Mouse (Mus musculus) hindbrain, embryonic 15.5 days (tissue): ENCODE measurements at regions not wholly inside any gene's neighbourhood (a gene's known extent, or its start where the extent isn't known, plus 50 kb on each side); places are given as distances from the start of the nearest gene placed in this dataset.

Source experiments
- ATAC-seq: fragments of 200-750 bp; cut with Nextera tagmentation; 2 replicates; pipeline ENCODE4 v1.8.0; 2017; ENCODE audit warnings: low read depth, moderate number of reproducible peaks, moderate TSS enrichment; ENCODE audit not compliant: low FRiP score
- H3K27ac ChIP-seq: fragments of 300-500 bp; sonication (generic); replicated peaks from 2 replicates; pipeline ENCODE4 v1.5.1; 2015; ENCODE audit warnings: mild to moderate bottlenecking, inconsistent platforms
- H3K27me3 ChIP-seq: fragments of 300-500 bp; sonication (generic); 2 replicates; pipeline ENCODE4 v1.6.1; 2015; ENCODE audit warnings: control low read depth, inconsistent platforms
- H3K36me3 ChIP-seq: fragments of 300-500 bp; sonication (generic); 2 replicates; pipeline ENCODE4 v1.6.1; 2015; ENCODE audit warnings: control low read depth, inconsistent platforms
- H3K4me1 ChIP-seq: fragments of 300-500 bp; sonication (generic); replicated peaks from 2 replicates; pipeline ENCODE4 v1.6.1; 2015; ENCODE audit warnings: control low read depth, inconsistent platforms
- H3K4me2 ChIP-seq: fragments of 300-500 bp; sonication (generic); 2 replicates; pipeline ENCODE4 v1.6.1; 2015; ENCODE audit warnings: moderate library complexity, mild to moderate bottlenecking, inconsistent platforms
- H3K4me3 ChIP-seq: fragments of 300-500 bp; sonication (generic); 2 replicates; pipeline ENCODE4 v1.5.1; 2015; ENCODE audit warnings: mild to moderate bottlenecking, inconsistent platforms
- H3K9ac ChIP-seq: fragments of 300-500 bp; sonication (generic); 2 replicates; pipeline ENCODE4 v1.6.1; 2015; ENCODE audit warnings: inconsistent platforms
- H3K9me3 ChIP-seq: fragments of 300-500 bp; sonication (generic); 2 replicates; pipeline ENCODE4 v1.6.1; 2016; ENCODE audit warnings: control low read depth, inconsistent platforms
- WGBS: fragments of 180-500 bp; shearing (Covaris S2); methylation state at CpG from one replicate; pipeline ENCODE4 v1.1.7; 2015; 5-methylcytosine and 5-hydroxymethylcytosine counted together

- no peak for ATAC-seq
- H3K9me3 ChIP-seq: no peaks in the 10 kb centered on the region
- no peak overlapping the region for H3K27ac ChIP-seq
- no peak overlapping the region for H3K9ac ChIP-seq
- no peak overlapping the region for H3K4me3 ChIP-seq
- 73% methylated on average over 12 of the region's 12 CpGs for whole genome bisulfite sequencing
- no peaks in the 10 kb centered on the region for H3K36me3 ChIP-seq
- H3K4me2 ChIP-seq: no peak overlapping the region
- H3K27me3 ChIP-seq: no peaks in the 10 kb centered on the region
- H3K4me1 ChIP-seq: 0 out of 2 replicates have a peak, but pooled peaks cover 6% of the 10 kb centered on the region
Observed at GRCm38 (mm10) chr1:158193968-158194565, 162.1 kb downstream of the Brinp2 start.
